Mouse (Mus musculus): ENCODE data around the gene Gm853.

DNA sequence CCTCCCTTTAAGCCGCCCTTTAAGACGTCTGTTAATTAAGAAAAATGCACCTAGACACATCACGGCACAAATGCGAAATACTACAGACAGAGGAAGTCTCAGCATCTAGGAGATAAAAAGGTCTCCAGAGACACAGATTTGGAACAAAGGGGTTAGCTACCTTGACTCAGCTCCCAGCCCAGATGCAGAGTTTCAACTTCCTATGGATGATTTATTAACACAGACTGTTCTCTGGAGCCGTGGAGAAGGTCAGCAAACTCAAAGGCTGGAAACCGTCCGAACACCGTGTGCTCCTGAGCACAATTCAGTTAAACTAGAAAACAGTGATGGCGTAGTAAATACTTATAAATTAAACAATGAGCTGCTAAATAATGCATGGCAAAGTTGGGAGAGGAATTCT is 29.9 kb downstream of the Gm853 start:
- TF ChIP-seq CTCF (IDR thresholded peaks at IDR 0.05; ENCODE audit: low read depth, low read length): no peak
- TF ChIP-seq GATA1 (IDR thresholded peaks at IDR 0.05; ENCODE audit: borderline replicate concordance, low read length): no peak
- TF ChIP-seq TAL1 (conservative IDR thresholded peaks at IDR 0.05; ENCODE audit: low read depth, low read length): no peak
- TF ChIP-seq POLR2AphosphoS5 (IDR thresholded peaks at IDR 0.05; ENCODE audit: insufficient replicate concordance, low read depth, low read length): no peak
- TF ChIP-seq GATA2 (IDR thresholded peaks at IDR 0.05; ENCODE audit: borderline replicate concordance, low read depth, low read length): no peak
